Mouse (Mus musculus) midbrain, postnatal 0 days (tissue): ENCODE results near the gene C130050O18Rik. TPM values are rescaled to one million over a fixed set of nuclear protein-coding genes. Genes with fewer than 3 reads are reported as not detected.

Experiments used
- ATAC-seq: fragments of 200-750 bp; cut with Nextera tagmentation; 2 replicates; pipeline ENCODE4 v1.8.0; 2017; ENCODE audit warnings: moderate number of reproducible peaks, mild to moderate bottlenecking, moderate TSS enrichment, moderate library complexity; ENCODE audit not compliant: low FRiP score
- DNase-seq: peaks from one replicate; pipeline ENCODE4 v3.0.0-alpha.2; 2015; ENCODE audit warnings: low spot score
- H3K27ac ChIP-seq: fragments of 300-500 bp; sonication (generic); 2 replicates; pipeline ENCODE4 v1.5.1; 2014; ENCODE audit warnings: low read depth, mild to moderate bottlenecking, low read length, mixed read lengths
- H3K27me3 ChIP-seq: fragments of 300-500 bp; sonication (generic); 2 replicates; pipeline ENCODE4 v1.6.1; 2014; ENCODE audit warnings: low read length, control low read depth, mixed read lengths; ENCODE audit not compliant: insufficient read depth
- H3K36me3 ChIP-seq: fragments of 300-500 bp; sonication (generic); 2 replicates; pipeline ENCODE4 v1.6.1; 2014; ENCODE audit warnings: low read length, control low read depth, mixed read lengths; ENCODE audit not compliant: insufficient read depth
- H3K4me1 ChIP-seq: fragments of 300-500 bp; sonication (generic); 2 replicates; pipeline ENCODE4 v1.6.1; 2014; ENCODE audit warnings: mild to moderate bottlenecking, control low read depth, antibody characterized with exemption, low read length, mixed read lengths; ENCODE audit not compliant: insufficient read depth
- H3K4me2 ChIP-seq: fragments of 300-500 bp; sonication (generic); 2 replicates; pipeline ENCODE4 v1.6.1; 2014; ENCODE audit warnings: low read depth, mild to moderate bottlenecking, low read length, mixed read lengths; ENCODE audit not compliant: poor library complexity, severe bottlenecking
- H3K4me3 ChIP-seq: fragments of 300-500 bp; sonication (generic); 2 replicates; pipeline ENCODE4 v1.5.1; 2014; ENCODE audit warnings: low read depth, mild to moderate bottlenecking, low read length, moderate library complexity
- H3K9ac ChIP-seq: fragments of 300-500 bp; sonication (generic); replicated peaks from 2 replicates; pipeline ENCODE4 v1.6.1; 2014; ENCODE audit warnings: mild to moderate bottlenecking, low read length, moderate library complexity, mixed read lengths; ENCODE audit not compliant: poor library complexity, severe bottlenecking
- H3K9me3 ChIP-seq: fragments of 300-500 bp; sonication (generic); 2 replicates; pipeline ENCODE4 v1.6.1; 2016; ENCODE audit warnings: low read length, control low read depth
- CTCF ChIP-seq: IDR thresholded peaks from 2 replicates; pipeline ENCODE4 v1.5.1; 2016; ENCODE audit warnings: antibody characterized with exemption, mild to moderate bottlenecking
- WGBS: fragments of 180-500 bp; shearing (Covaris S2); extraction: QIAGEN DNeasy Blood & Tissue Kit; methylation state at CpG from one replicate; pipeline ENCODE4 v1.1.7; 2014; 5-methylcytosine and 5-hydroxymethylcytosine counted together
- polyA plus RNA-seq: library from polyadenylated mRNA; unstranded; fragments of >200 nt; fragmentation: Nextera tagmentation; extraction: Ambion mirVana; gene quantifications from 2 replicates; pipeline ENCODE4 v1.2.1, GENCODE M21; 2015
- total RNA-seq: library from RNA; depleted of rRNA; stranded (reverse); fragments of >200 nt; gene quantifications from 2 replicates; pipeline ENCODE4 v1.2.3, GENCODE M21; 2014

The C130050O18Rik gene
- total and polyA plus RNA-seq, 2 experiments from 2014 or later, result not detected

DNA sequence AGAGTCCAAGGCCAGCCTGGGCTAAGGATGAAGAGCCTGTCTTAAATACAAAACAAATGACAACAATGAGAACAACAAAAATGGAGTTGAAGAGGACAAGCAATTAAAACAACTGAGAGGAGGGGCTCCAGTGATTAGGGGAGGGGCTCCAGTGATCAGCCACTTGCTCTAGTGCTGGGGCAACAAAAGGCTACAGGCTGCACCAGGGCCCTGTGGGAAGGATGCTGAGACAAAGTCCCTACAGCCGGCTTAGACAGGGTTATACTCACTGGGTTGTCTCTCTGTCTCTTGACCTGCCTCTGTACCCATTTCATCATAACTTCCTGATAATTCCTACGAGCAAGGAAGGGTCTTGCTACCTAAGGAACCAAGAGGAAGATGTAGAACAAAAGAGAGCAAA, 13.0 kb downstream of the C130050O18Rik start:
- no peaks in the 10 kb centered on the region; the same call in 1 of the 2 replicates for H3K4me1 ChIP-seq
- H3K4me2 ChIP-seq, result no peak overlapping the region
- H3K36me3 ChIP-seq, result 0 out of 2 replicates have a peak, but pooled peaks cover 3% of the 10 kb centered on the region
- WGBS, result 36% methylated on average over 2 of the region's 2 CpGs
- H3K9ac ChIP-seq, result no peak overlapping the region
- TF ChIP-seq CTCF, result no peak
- no peak overlapping the region for H3K4me3 ChIP-seq
- no peak for DNase-seq
- no peaks in the 10 kb centered on the region for H3K27me3 ChIP-seq
- H3K9me3 ChIP-seq, result no peaks in the 10 kb centered on the region
- no peak for ATAC-seq
- no peak overlapping the region; the same call in 1 of the 2 replicates for H3K27ac ChIP-seq

DNA sequence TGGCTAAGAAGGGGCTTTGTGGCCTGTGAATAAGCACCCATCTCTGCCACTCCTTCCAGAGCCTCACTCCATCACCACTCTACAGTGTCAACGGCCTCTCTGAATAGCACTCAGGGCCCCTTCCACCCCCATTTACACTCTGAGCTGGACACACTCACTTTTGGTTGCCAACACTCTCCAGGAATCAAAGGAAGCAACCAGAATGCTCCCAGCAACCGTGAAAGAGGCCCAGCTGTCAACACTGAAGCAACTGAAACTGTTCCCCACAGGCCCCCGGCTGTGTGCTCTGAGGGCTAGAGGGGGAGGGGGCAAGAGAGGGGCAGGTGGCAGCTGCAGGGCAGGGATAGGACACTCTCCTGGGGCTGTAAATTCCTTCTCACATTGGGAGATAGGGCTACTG, 13.6 kb downstream of the C130050O18Rik start:
- no peaks in the 10 kb centered on the region for H3K9me3 ChIP-seq
- peak; percentile 85 for DNase-seq
- no peak for TF ChIP-seq CTCF
- H3K4me3 ChIP-seq, result no peak overlapping the region
- ATAC-seq, result 0 out of 2 replicates have a peak, but pooled peaks have one; percentile 31
- H3K36me3 ChIP-seq, result 0 out of 2 replicates have a peak, but pooled peaks cover 3% of the 10 kb centered on the region
- 18% methylated on average over 3 of the region's 3 CpGs for WGBS
- H3K27ac ChIP-seq, result peak overlapping the region; percentile 27
- no peak overlapping the region for H3K9ac ChIP-seq
- no peaks in the 10 kb centered on the region; the same call in 1 of the 2 replicates for H3K4me1 ChIP-seq
- no peaks in the 10 kb centered on the region for H3K27me3 ChIP-seq
- H3K4me2 ChIP-seq, result no peak overlapping the region

DNA sequence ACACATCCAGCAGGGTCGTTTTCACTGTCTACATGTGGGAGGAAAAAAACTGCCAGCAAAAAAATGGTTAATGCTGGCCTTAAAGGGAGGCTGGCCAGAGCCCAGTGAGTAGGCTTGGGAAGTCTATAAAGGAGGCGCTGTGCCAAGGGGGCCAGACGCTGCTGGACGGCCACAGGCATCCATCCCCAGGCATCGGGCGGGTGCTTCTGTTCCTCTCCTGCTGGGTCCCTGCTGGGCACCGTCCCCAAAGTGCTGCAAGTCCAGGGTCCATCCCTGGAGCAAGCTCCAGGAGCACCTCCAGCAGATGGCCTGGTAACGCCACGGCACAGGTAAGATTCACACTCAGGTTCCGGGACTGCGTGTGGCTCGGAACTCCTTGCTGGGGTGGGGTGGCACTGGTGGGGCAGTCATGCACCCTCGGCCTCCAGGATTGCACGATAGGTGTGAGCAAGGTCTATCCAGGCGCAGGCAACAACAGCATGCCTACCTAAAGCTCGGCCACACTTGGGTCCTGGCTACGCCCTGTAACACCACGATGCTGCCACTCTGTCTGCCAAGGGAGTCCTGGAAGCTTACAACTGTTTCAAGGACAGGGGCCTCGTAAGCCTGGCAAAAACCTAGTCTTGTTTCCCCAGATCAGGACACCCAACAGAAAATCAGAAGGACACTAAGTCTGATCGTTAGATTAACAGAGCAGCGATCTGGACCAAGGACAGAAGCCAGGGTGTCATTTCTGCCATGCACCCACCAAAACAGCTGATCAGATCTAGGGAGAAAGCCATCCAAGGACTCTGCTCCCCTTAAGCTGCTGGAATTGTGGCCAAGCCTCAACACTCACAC, 18.2 kb downstream of the C130050O18Rik start, which contains the start of gene Gper1:
Gene Gper1, plus strand, starts transcription at position 126 of the 840 bp plus-strand sequence.
- Histone ChIP-seq H3K9ac (no peak within 1 kb of the TSS; the same call in 1 of the 2 replicates), H3K36me3 (no peaks in the 10 kb centered on the region), H3K9me3 (no peaks in the 10 kb centered on the region), H3K27ac (no peak within 1 kb of the TSS), H3K4me3 (peak within 1 kb of the TSS; percentile 22; the same call in 1 of the 2 replicates), H3K4me1 (no peaks in the 10 kb centered on the region; the same call in 1 of the 2 replicates), H3K4me2 (peak within 1 kb of the TSS; percentile 25; the same call in 1 of the 2 replicates), H3K27me3 (no peaks in the 10 kb centered on the region)
- 48% methylated on average over 21 of the region's 21 CpGs for WGBS
- DNase-seq (peak; percentile 87), ATAC-seq (no peak)
- TF ChIP-seq CTCF, result 0 out of 2 replicates have a peak, but pooled peaks have one; percentile 4

DNA sequence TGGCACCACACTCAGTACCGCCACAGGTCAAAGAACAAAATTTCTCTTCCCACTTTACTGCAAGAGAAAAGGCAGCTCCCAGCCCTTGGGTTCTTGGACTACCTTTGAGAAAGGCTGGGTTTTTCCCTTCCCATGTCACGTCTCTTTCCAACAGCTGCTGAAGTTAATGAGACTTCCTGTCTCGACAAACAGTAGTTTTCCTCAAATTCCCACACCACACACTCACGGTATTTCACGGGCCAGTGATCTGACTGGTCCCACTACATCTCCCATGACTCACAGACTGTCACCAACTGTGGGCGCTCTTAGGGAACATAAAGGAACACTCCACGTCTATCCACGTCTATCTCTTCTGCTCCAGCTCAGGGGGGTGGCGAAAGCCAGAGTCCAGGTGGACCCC, 20.1 kb downstream of the C130050O18Rik start:
- no peak overlapping the region for H3K4me3 ChIP-seq
- no peak overlapping the region for H3K9ac ChIP-seq
- ATAC-seq (no peak), DNase-seq (no peak)
- H3K27me3 ChIP-seq, result no peaks in the 10 kb centered on the region
- no peak overlapping the region for H3K4me2 ChIP-seq
- H3K4me1 ChIP-seq, result peaks cover 4% of the 10 kb centered on the region; the same call in 1 of the 2 replicates
- H3K36me3 ChIP-seq, result no peaks in the 10 kb centered on the region
- 88% methylated on average over 9 of the region's 9 CpGs for WGBS
- TF ChIP-seq CTCF, result no peak
- H3K27ac ChIP-seq, result no peak overlapping the region
- H3K9me3 ChIP-seq, result no peaks in the 10 kb centered on the region

DNA sequence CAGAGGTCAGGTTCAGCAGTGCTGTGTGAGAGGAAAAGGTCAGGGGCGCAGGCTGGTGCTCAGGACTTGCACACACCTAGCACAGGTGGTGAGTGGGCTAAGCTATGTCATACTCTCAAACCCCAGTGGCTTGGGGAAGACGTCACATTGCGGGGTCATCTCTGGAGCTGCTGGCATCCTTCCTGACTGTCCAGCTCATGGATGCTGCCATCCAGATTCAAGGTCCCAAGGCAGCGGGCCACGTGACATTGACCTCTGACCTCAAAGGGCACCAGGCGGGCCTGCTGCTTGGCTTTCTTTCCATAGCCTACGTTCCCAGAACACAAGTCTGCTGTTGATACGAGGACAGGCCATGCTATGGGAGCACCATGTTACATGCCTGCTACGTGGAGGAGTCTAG, 21.9 kb downstream of the C130050O18Rik start:
- TF ChIP-seq CTCF, result no peak
- Histone ChIP-seq H3K9ac (no peak overlapping the region), H3K4me2 (no peak overlapping the region), H3K4me1 (peaks cover 4% of the 10 kb centered on the region; the same call in 1 of the 2 replicates), H3K27ac (no peak overlapping the region), H3K4me3 (no peak overlapping the region), H3K36me3 (no peaks in the 10 kb centered on the region), H3K27me3 (no peaks in the 10 kb centered on the region), H3K9me3 (no peaks in the 10 kb centered on the region)
- no peak for ATAC-seq
- DNase-seq, result no peak
- 89% methylated on average over 9 of the region's 9 CpGs for WGBS

DNA sequence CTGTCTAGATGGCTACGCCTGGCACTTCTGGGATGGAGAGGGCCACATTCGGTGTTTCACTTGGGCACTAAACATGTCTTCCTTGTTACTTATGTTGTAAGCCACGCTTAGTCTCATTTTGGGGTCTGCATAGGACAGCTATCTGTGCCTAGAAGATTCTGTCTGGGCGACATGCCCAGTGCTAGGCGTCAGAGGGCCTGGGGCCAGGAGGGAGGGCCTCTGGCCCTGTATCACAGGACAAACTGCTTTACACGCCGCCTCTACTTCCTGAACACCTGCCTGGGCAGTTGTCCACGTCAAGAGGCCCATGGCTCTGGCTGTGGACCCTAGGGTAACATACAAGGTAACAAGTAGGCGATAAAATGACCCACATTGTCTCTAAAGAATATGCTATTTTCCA, 22.9 kb downstream of the C130050O18Rik start:
- TF ChIP-seq CTCF, result no peak
- Histone ChIP-seq H3K9ac (no peak overlapping the region), H3K4me2 (no peak overlapping the region), H3K27ac (no peak overlapping the region), H3K36me3 (no peaks in the 10 kb centered on the region), H3K9me3 (no peaks in the 10 kb centered on the region), H3K27me3 (no peaks in the 10 kb centered on the region), H3K4me1 (peaks cover 4% of the 10 kb centered on the region; the same call in 1 of the 2 replicates), H3K4me3 (no peak overlapping the region)
- 72% methylated on average over 9 of the region's 9 CpGs for whole genome bisulfite sequencing
- ATAC-seq, result no peak
- peak; percentile 58 for DNase-seq
